In genomic region chr2:157198405-157198804, GRCm38 (mm10) we compare ENCODE assay signal across 5 mouse cellular contexts. TPM values are rescaled to one million over a fixed set of nuclear protein-coding genes. Genes with fewer than 3 reads are reported as not detected.
A peak's percentile ranks its signal among the peaks of the same experiment; 100 is the strongest.
DNase-seq lines count a peak whose midpoint lies in the region; TF ChIP-seq lines count a peak whose summit lies in the region.
"Not testable (repeated sequence)": the region's sequence is repeated elsewhere in the genome, so short reads cannot be mapped to it uniquely, and the experiment has no call there.

No protein-coding gene starts in this region.

- not testable (repeated sequence) for H3K79me2 ChIP-seq in MEL (ENCODE audit: control insufficient read depth, insufficient read depth, low read length, poor library complexity)

- not testable (repeated sequence) for H3K4me3 ChIP-seq in MEL (ENCODE audit: control insufficient read depth in 1 of 2, insufficient read depth in 1 of 2, low read depth in 2 of 2, low read length in 2 of 2); heart, embryonic 10.5 days

- H3K9me3 ChIP-seq in MEL (replicated peaks; ENCODE audit: insufficient read depth, low read length); heart, embryonic 10.5 days: not testable (repeated sequence)

- H3K27me3 ChIP-seq in MEL (ENCODE audit: control insufficient read depth in 1 of 2, insufficient read depth in 2 of 2, low read length in 2 of 2); heart, embryonic 10.5 days (ENCODE audit: insufficient read depth, poor library complexity, severe bottlenecking): not testable (repeated sequence)

- H3K9ac ChIP-seq in MEL (ENCODE audit: control insufficient read depth, low read depth, low read length, poor library complexity, severe bottlenecking): not testable (repeated sequence)

- H3K36me3 ChIP-seq in MEL (ENCODE audit: control insufficient read depth in 1 of 2, insufficient read depth in 2 of 2, low read length in 2 of 2): peaks cover 15 to 34% of the 10 kb centered on the region in 2 experiments
- peaks cover 72% of the 10 kb centered on the region for H3K36me3 ChIP-seq in heart, embryonic 10.5 days

- peak in 1 of 2 experiments; percentile 46; a peak in 1 of 4 replicates for TF ChIP-seq POLR2A in MEL (IDR thresholded peaks at IDR 0.05; ENCODE audit: control insufficient read depth in 1 of 2, insufficient read depth in 1 of 2, low read depth in 1 of 2, low read length in 2 of 2, poor library complexity in 1 of 2)

- DNase-seq in MEL (ENCODE audit: low read depth, low spot score) (peak; percentile 52), R1 (ENCODE audit: low read depth, low spot score) (peak; percentile 39), ZHBTc4 (ENCODE audit: low read depth, low spot score) (peak; percentile 37)
- peak; percentile 78 for DNase-seq in heart, adult 11 months
- DNase-seq in heart, embryonic 10.5 days (ENCODE audit: low spot score): peak; percentile 7

- H3K27ac ChIP-seq in MEL (ENCODE audit: control insufficient read depth, low read depth, low read length); heart, embryonic 10.5 days: not testable (repeated sequence)

- 98% methylated on average over 11 of the region's 11 CpGs for WGBS in heart, embryonic 10.5 days

- not testable (repeated sequence) for TF ChIP-seq CTCF in MEL (IDR thresholded peaks at IDR 0.05 in 2 of 3, conservative IDR thresholded peaks at IDR 0.05 in 1 of 3; ENCODE audit: control insufficient read depth in 1 of 3, insufficient read depth in 1 of 3, low read depth in 2 of 3, low read length in 3 of 3, poor library complexity in 1 of 3, severe bottlenecking in 1 of 3)

- not testable (repeated sequence) for TF ChIP-seq EP300 in MEL (IDR thresholded peaks at IDR 0.05; ENCODE audit: low read depth in 1 of 2, low read length in 2 of 2)

- not testable (repeated sequence) for H3K4me1 ChIP-seq in MEL (ENCODE audit: control insufficient read depth in 1 of 2, insufficient read depth in 2 of 2, low read length in 2 of 2); heart, embryonic 10.5 days

- not testable (repeated sequence) for TF ChIP-seq RAD21 in MEL (IDR thresholded peaks at IDR 0.05; ENCODE audit: low read depth, low read length)

TF ChIP-seq in MEL, 35 proteins besides CTCF, POLR2A, EP300 and RAD21:
- TF ChIP-seq TBP (IDR thresholded peaks at IDR 0.05; ENCODE audit: low read depth, low read length) (peak; percentile 79), NELFE (IDR thresholded peaks at IDR 0.05; ENCODE audit: low read depth, low read length) (peak; percentile 35; the same call in 1 of the 2 replicates)
TF ChIP-seq in MEL: peak in this region for 2; not testable (repeated sequence) for 33.

RNA-seq across cellular contexts. Expression of gene Rbl1, which starts 5.9 kb away (rescaled TPM):
- 14.8 and 17.8 TPM in 2 replicates for total RNA-seq in MEL (2012; rRNA removed)
- 10 to 100 TPM in 1 of 2 experiments, not detected in 1; 18.1 TPM for polyA plus RNA-seq in MEL (2012; ENCODE audit: insufficient read depth in 1 of 2, insufficient read length in 2 of 2, low read depth in 1 of 2, low replicate concordance in 2 of 2, missing spikeins in 1 of 2)
- polyA plus RNA-seq in heart, embryonic 10.5 days (2016; fragmentation: Nextera tagmentation; extraction: Ambion mirVana): 15.9 and 18.5 TPM in 2 replicates

Comparison
In these comparisons a context has a peak if more than half of its experiments do, and no peak if none do; other contexts are left out.
1. DNase-seq: peak in every context shown above with its lines; median percentile 78 in heart, adult 11 months; 52 in MEL; 39 in R1; 37 in ZHBTc4; 7 in heart, embryonic 10.5 days.